Mouse (Mus musculus) limb, embryonic 14.5 days (tissue): ENCODE data around the gene Sbk3. TPM values are rescaled to one million over a fixed set of nuclear protein-coding genes. Genes with fewer than 3 reads are reported as not detected.

Experiments used
- ATAC-seq: fragments of 200-750 bp; cut with Nextera tagmentation; 2 replicates; pipeline ENCODE4 v1.8.0; 2017; ENCODE audit warnings: low read depth, moderate number of reproducible peaks, moderate TSS enrichment; ENCODE audit not compliant: low FRiP score
- DNase-seq: peaks from one replicate; pipeline ENCODE4 v3.0.0-alpha.2; 2015; ENCODE audit warnings: low spot score
- H3K27ac ChIP-seq: fragments of 300-500 bp; sonication (generic); replicated peaks from 2 replicates; pipeline ENCODE4 v1.5.1; 2014; ENCODE audit warnings: low read depth, mild to moderate bottlenecking, low read length, moderate library complexity, mixed read lengths
- H3K27me3 ChIP-seq: fragments of 300-500 bp; sonication (generic); 2 replicates; pipeline ENCODE4 v1.6.1; 2014; ENCODE audit warnings: low read length, mixed read lengths; ENCODE audit not compliant: control insufficient read depth, insufficient read depth
- H3K36me3 ChIP-seq: fragments of 300-500 bp; sonication (generic); 2 replicates; pipeline ENCODE4 v1.6.1; 2014; ENCODE audit warnings: mild to moderate bottlenecking, low read length, moderate library complexity, mixed read lengths; ENCODE audit not compliant: control insufficient read depth, insufficient read depth
- H3K4me1 ChIP-seq: fragments of 300-500 bp; sonication (generic); 2 replicates; pipeline ENCODE4 v1.6.1; 2014; ENCODE audit warnings: antibody characterized with exemption, low read length, mixed read lengths; ENCODE audit not compliant: control insufficient read depth, insufficient read depth
- H3K4me2 ChIP-seq: fragments of 300-500 bp; sonication (generic); replicated peaks from 2 replicates; pipeline ENCODE4 v1.6.1; 2014; ENCODE audit warnings: low read depth, mild to moderate bottlenecking, low read length, moderate library complexity; ENCODE audit not compliant: severe bottlenecking
- H3K4me3 ChIP-seq: fragments of 300-500 bp; sonication (generic); replicated peaks from 2 replicates; pipeline ENCODE4 v1.5.1; 2014; ENCODE audit warnings: low read length
- H3K9ac ChIP-seq: fragments of 300-500 bp; sonication (generic); 2 replicates; pipeline ENCODE4 v1.6.1; 2014; ENCODE audit warnings: mild to moderate bottlenecking, low read depth, low read length, moderate library complexity; ENCODE audit not compliant: severe bottlenecking
- H3K9me3 ChIP-seq: fragments of 300-500 bp; sonication (generic); 2 replicates; pipeline ENCODE4 v1.6.1; 2016; ENCODE audit warnings: low read length; ENCODE audit not compliant: control insufficient read depth
- POLR2A ChIP-seq: fragments of 200-500 bp; IDR thresholded peaks from 2 replicates; pipeline ENCODE4 v1.8.0; 2012; ENCODE audit warnings: inconsistent platforms, mild to moderate bottlenecking, moderate library complexity, borderline replicate concordance; ENCODE audit not compliant: insufficient read depth, insufficient read length; ENCODE audit errors: extremely low read depth
- WGBS: fragments of 180-500 bp; shearing (Covaris S2); extraction: QIAGEN DNeasy Blood & Tissue Kit; methylation state at CpG from one replicate; pipeline ENCODE4 v1.1.7; 2014; 5-methylcytosine and 5-hydroxymethylcytosine counted together
- polyA plus RNA-seq, 2 experiments: library from polyadenylated mRNA; depleted of rRNA in 1 of 2; stranded (reverse) in 1 of 2; unstranded in 1 of 2; fragments of >200 nt; fragmentation: Nextera tagmentation in 1 of 2; extraction: Ambion mirVana in 1 of 2; gene quantifications; 2 replicates each; pipeline versions ENCODE4 v1.2.1 to v1.2.3; 2012 to 2014

The Sbk3 gene
- polyA plus RNA-seq, 2 experiments = 0.06 to 0.15 TPM

DNA sequence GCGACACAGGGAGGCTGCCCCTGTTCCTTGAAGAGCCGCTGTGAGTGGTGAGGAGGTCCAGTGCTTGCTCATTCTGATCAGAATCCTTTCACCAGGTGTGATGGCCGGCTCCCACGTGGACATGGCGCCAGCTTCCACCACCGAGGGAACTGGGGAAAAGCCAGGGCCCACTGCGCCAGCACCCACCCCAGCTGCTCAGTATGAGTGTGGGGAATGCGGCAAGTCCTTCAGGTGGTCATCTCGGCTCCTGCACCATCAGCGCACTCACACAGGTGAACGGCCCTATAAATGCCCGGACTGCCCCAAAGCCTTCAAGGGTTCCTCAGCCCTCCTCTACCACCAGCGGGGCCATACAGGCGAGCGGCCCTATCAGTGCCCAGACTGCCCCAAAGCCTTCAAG lies 52.3 kb downstream of the Sbk3 start:
- Histone ChIP-seq H3K4me2 (no peak overlapping the region), H3K4me1 (peaks cover 24% of the 10 kb centered on the region), H3K27me3 (no peaks in the 10 kb centered on the region), H3K4me3 (no peak overlapping the region), H3K36me3 (peaks cover 38% of the 10 kb centered on the region), H3K9ac (no peak overlapping the region), H3K27ac (no peak overlapping the region), H3K9me3 (no peaks in the 10 kb centered on the region)
- TF ChIP-seq POLR2A = no peak
- ATAC-seq (no peak), DNase-seq (no peak)
- 86% methylated on average over 14 of the region's 15 CpGs for WGBS

DNA sequence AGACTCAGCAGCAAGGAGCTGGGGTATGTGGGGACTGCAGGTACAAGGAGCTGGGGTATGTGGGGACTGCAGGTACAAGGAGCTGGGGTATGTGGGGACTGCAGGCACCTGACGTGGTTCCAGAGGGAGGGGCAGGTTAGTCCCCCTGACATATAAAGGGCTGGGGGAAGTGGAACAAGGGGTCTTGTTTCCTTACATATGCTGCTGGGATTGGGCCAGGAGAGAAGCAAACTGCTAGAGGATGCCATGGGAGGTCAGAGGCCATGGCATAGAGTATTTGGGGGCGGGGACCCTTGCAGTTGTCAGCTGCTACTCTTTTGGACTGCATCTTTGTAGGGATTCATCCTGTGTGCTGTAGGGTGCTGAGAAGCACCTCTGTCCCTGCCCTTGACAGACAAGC lies 53.5 kb downstream of the Sbk3 start:
- no peak for TF ChIP-seq POLR2A
- H3K9ac ChIP-seq = no peak overlapping the region
- H3K36me3 ChIP-seq = peaks cover 38% of the 10 kb centered on the region
- no peak overlapping the region for H3K4me3 ChIP-seq
- H3K27ac ChIP-seq = no peak overlapping the region
- H3K27me3 ChIP-seq = no peaks in the 10 kb centered on the region
- ATAC-seq (no peak), DNase-seq (no peak)
- no peaks in the 10 kb centered on the region for H3K9me3 ChIP-seq
- H3K4me1 ChIP-seq = peaks cover 12% of the 10 kb centered on the region
- 89% methylated on average over 2 of the region's 2 CpGs for WGBS
- no peak overlapping the region for H3K4me2 ChIP-seq

DNA sequence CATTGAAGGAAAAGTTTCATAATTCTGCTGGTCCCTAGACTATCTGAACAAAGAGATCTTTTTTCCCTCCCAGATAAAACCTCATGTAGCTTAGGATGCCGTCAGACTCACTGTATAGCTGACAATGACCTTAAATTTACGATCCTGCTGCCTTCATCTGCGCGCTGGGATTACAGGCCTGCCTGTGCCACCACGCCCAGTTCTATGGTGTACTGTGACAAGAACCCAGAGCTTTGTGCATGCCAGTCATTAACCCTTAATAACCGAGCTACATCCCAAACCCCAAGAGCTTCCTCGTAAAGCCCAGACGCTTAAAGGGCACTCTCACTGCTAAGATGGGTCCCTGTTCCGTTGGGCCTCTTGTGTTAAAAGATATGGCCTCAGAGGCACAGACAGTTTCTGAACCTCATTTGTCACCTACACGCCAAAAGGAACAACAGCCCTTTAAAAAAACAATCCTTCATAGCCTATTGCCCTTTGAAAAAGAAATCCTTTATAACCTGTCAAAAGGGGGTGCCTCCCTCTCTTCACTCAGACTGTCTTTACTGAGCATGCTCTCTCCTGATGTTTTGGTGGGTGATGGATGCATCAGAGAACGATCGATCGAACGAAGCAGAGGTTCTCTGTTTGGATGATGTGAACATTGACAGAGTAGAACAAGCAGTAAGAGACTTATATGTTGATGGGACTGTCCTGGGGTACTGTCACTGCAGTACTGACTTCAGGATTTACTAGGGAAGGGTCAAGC lies 55.1 kb downstream of the Sbk3 start:
- ATAC-seq (peak; percentile 28; the same call in 1 of the 2 replicates), DNase-seq (peak; percentile 60)
- no peak for TF ChIP-seq POLR2A
- H3K36me3 ChIP-seq = peaks cover 31% of the 10 kb centered on the region
- H3K4me1 ChIP-seq = peaks cover 9% of the 10 kb centered on the region
- no peaks in the 10 kb centered on the region for H3K27me3 ChIP-seq
- H3K9ac ChIP-seq = peak overlapping the region; percentile 88
- peak overlapping the region; percentile 63 for H3K4me3 ChIP-seq
- 12% methylated on average over 14 of the region's 14 CpGs for WGBS
- no peaks in the 10 kb centered on the region for H3K9me3 ChIP-seq
- peak overlapping the region; percentile 83 for H3K4me2 ChIP-seq
- H3K27ac ChIP-seq = peak overlapping the region; percentile 98

Other genes with a start within 250 kb of the Sbk3 start
Only the 30 nearest of the 33 such genes appear.
- 91.7 and 127 TPM in 2 replicates for gene Cox6b2, start 218.1 kb downstream of the Sbk3 start, polyA plus RNA-seq (2012; rRNA removed)
- gene Cox6b2, start 218.1 kb downstream of the Sbk3 start, polyA plus RNA-seq (2014; fragmentation: Nextera tagmentation; extraction: Ambion mirVana) = 44.7 and 48.9 TPM in 2 replicates
- gene Fam71e2, start 199.9 kb downstream of the Sbk3 start, polyA plus RNA-seq (2012; rRNA removed) = 0.03 TPM in 1 of 2 replicates, not detected in the other
- not detected in 2 replicates for gene Fam71e2, start 199.9 kb downstream of the Sbk3 start, polyA plus RNA-seq (2014; fragmentation: Nextera tagmentation; extraction: Ambion mirVana)
- 0.33 and 0.63 TPM in 2 replicates for gene Il11, start 188.3 kb downstream of the Sbk3 start, polyA plus RNA-seq (2012; rRNA removed)
- 0.22 TPM in 1 of 2 replicates, not detected in the other for gene Il11, start 188.3 kb downstream of the Sbk3 start, polyA plus RNA-seq (2014; fragmentation: Nextera tagmentation; extraction: Ambion mirVana)
- gene Tmem190, start 188.2 kb downstream of the Sbk3 start, polyA plus RNA-seq (2012; rRNA removed) = not detected in 2 replicates
- not detected in 2 replicates for gene Tmem190, start 188.2 kb downstream of the Sbk3 start, polyA plus RNA-seq (2014; fragmentation: Nextera tagmentation; extraction: Ambion mirVana)
- 10.1 and 15.2 TPM in 2 replicates for gene Tmem238, start 181.5 kb downstream of the Sbk3 start, polyA plus RNA-seq (2012; rRNA removed)
- gene Tmem238, start 181.5 kb downstream of the Sbk3 start, polyA plus RNA-seq (2014; fragmentation: Nextera tagmentation; extraction: Ambion mirVana) = 8.1 and 9.6 TPM in 2 replicates
- 486 and 665 TPM in 2 replicates for gene Rpl28, start 178.3 kb downstream of the Sbk3 start, polyA plus RNA-seq (2012; rRNA removed)
- 253 and 275 TPM in 2 replicates for gene Rpl28, start 178.3 kb downstream of the Sbk3 start, polyA plus RNA-seq (2014; fragmentation: Nextera tagmentation; extraction: Ambion mirVana)
- 515 and 618 TPM in 2 replicates for gene Ube2s, start 158.6 kb downstream of the Sbk3 start, polyA plus RNA-seq (2012; rRNA removed)
- 366 and 368 TPM in 2 replicates for gene Ube2s, start 158.6 kb downstream of the Sbk3 start, polyA plus RNA-seq (2014; fragmentation: Nextera tagmentation; extraction: Ambion mirVana)
- 4.2 and 5.1 TPM in 2 replicates for gene Shisa7, start 126.5 kb downstream of the Sbk3 start, polyA plus RNA-seq (2012; rRNA removed)
- 0.43 and 0.54 TPM in 2 replicates for gene Shisa7, start 126.5 kb downstream of the Sbk3 start, polyA plus RNA-seq (2014; fragmentation: Nextera tagmentation; extraction: Ambion mirVana)
- 7.4 and 11.0 TPM in 2 replicates for gene Isoc2b, start 100.9 kb downstream of the Sbk3 start, polyA plus RNA-seq (2012; rRNA removed)
- 9.7 and 9.9 TPM in 2 replicates for gene Isoc2b, start 100.9 kb downstream of the Sbk3 start, polyA plus RNA-seq (2014; fragmentation: Nextera tagmentation; extraction: Ambion mirVana)
- 13.6 and 16.7 TPM in 2 replicates for gene Isoc2a, start 94.0 kb downstream of the Sbk3 start, polyA plus RNA-seq (2012; rRNA removed)
- gene Isoc2a, start 94.0 kb downstream of the Sbk3 start, polyA plus RNA-seq (2014; fragmentation: Nextera tagmentation; extraction: Ambion mirVana) = 1.1 and 1.3 TPM in 2 replicates
- gene Gm36210, start 64.7 kb downstream of the Sbk3 start, polyA plus RNA-seq (2012; rRNA removed) = 0.15 and 0.22 TPM in 2 replicates
- not detected in 2 replicates for gene Gm36210, start 64.7 kb downstream of the Sbk3 start, polyA plus RNA-seq (2014; fragmentation: Nextera tagmentation; extraction: Ambion mirVana)
- 13.4 and 22.3 TPM in 2 replicates for gene Zfp628, start 56.0 kb downstream of the Sbk3 start, polyA plus RNA-seq (2012; rRNA removed)
- gene Zfp628, start 56.0 kb downstream of the Sbk3 start, polyA plus RNA-seq (2014; fragmentation: Nextera tagmentation; extraction: Ambion mirVana) = 4.0 and 4.6 TPM in 2 replicates
- 7.6 and 10.0 TPM in 2 replicates for gene Nat14, start 49.1 kb downstream of the Sbk3 start, polyA plus RNA-seq (2012; rRNA removed)
- gene Nat14, start 49.1 kb downstream of the Sbk3 start, polyA plus RNA-seq (2014; fragmentation: Nextera tagmentation; extraction: Ambion mirVana) = 0.92 and 1.9 TPM in 2 replicates
- gene Ssc5d, start 45.4 kb downstream of the Sbk3 start, polyA plus RNA-seq (2012; rRNA removed) = 38.1 and 48.4 TPM in 2 replicates
- gene Ssc5d, start 45.4 kb downstream of the Sbk3 start, polyA plus RNA-seq (2014; fragmentation: Nextera tagmentation; extraction: Ambion mirVana) = 13.2 and 13.6 TPM in 2 replicates
- gene Sbk2, start 6.8 kb downstream of the Sbk3 start, polyA plus RNA-seq (2012; rRNA removed) = 0.45 and 0.74 TPM in 2 replicates
- 0.37 and 1.1 TPM in 2 replicates for gene Sbk2, start 6.8 kb downstream of the Sbk3 start, polyA plus RNA-seq (2014; fragmentation: Nextera tagmentation; extraction: Ambion mirVana)
- 97.6 and 196 TPM in 2 replicates for gene Zfp579, start 25.0 kb upstream of the Sbk3 start, polyA plus RNA-seq (2012; rRNA removed)
- 30.3 and 39.0 TPM in 2 replicates for gene Zfp579, start 25.0 kb upstream of the Sbk3 start, polyA plus RNA-seq (2014; fragmentation: Nextera tagmentation; extraction: Ambion mirVana)
- 17.0 and 20.9 TPM in 2 replicates for gene Zfp524, start 43.2 kb upstream of the Sbk3 start, polyA plus RNA-seq (2012; rRNA removed)
- gene Zfp524, start 43.2 kb upstream of the Sbk3 start, polyA plus RNA-seq (2014; fragmentation: Nextera tagmentation; extraction: Ambion mirVana) = 12.1 and 16.7 TPM in 2 replicates
- gene Fiz1, start 43.5 kb upstream of the Sbk3 start, polyA plus RNA-seq (2012; rRNA removed) = 42.4 and 50.8 TPM in 2 replicates
- gene Fiz1, start 43.5 kb upstream of the Sbk3 start, polyA plus RNA-seq (2014; fragmentation: Nextera tagmentation; extraction: Ambion mirVana) = 37.5 and 42.0 TPM in 2 replicates
- not detected in 2 replicates for gene Gm44973, start 44.3 kb upstream of the Sbk3 start, polyA plus RNA-seq (2012; rRNA removed)
- gene Gm44973, start 44.3 kb upstream of the Sbk3 start, polyA plus RNA-seq (2014; fragmentation: Nextera tagmentation; extraction: Ambion mirVana) = 0.57 and 1.9 TPM in 2 replicates
- 53.2 and 72.3 TPM in 2 replicates for gene Zfp865, start 49.2 kb upstream of the Sbk3 start, polyA plus RNA-seq (2012; rRNA removed)
- 6.6 and 7.8 TPM in 2 replicates for gene Zfp865, start 49.2 kb upstream of the Sbk3 start, polyA plus RNA-seq (2014; fragmentation: Nextera tagmentation; extraction: Ambion mirVana)
- gene Ccdc106, start 49.4 kb upstream of the Sbk3 start, polyA plus RNA-seq (2012; rRNA removed) = 48.1 and 49.4 TPM in 2 replicates
- gene Ccdc106, start 49.4 kb upstream of the Sbk3 start, polyA plus RNA-seq (2014; fragmentation: Nextera tagmentation; extraction: Ambion mirVana) = 36.7 and 37.3 TPM in 2 replicates
- not detected in 2 replicates for gene 4632433K11Rik, start 63.0 kb upstream of the Sbk3 start, polyA plus RNA-seq (2012; rRNA removed)
- not detected in 2 replicates for gene 4632433K11Rik, start 63.0 kb upstream of the Sbk3 start, polyA plus RNA-seq (2014; fragmentation: Nextera tagmentation; extraction: Ambion mirVana)
- gene Zfp784, start 67.3 kb upstream of the Sbk3 start, polyA plus RNA-seq (2012; rRNA removed) = 6.5 and 6.8 TPM in 2 replicates
- gene Zfp784, start 67.3 kb upstream of the Sbk3 start, polyA plus RNA-seq (2014; fragmentation: Nextera tagmentation; extraction: Ambion mirVana) = 5.6 and 6.3 TPM in 2 replicates
- gene Zfp580, start 80.4 kb upstream of the Sbk3 start, polyA plus RNA-seq (2012; rRNA removed) = 49.7 and 70.4 TPM in 2 replicates
- gene Zfp580, start 80.4 kb upstream of the Sbk3 start, polyA plus RNA-seq (2014; fragmentation: Nextera tagmentation; extraction: Ambion mirVana) = 47.5 and 57.7 TPM in 2 replicates
- 431 and 479 TPM in 2 replicates for gene U2af2, start 91.0 kb upstream of the Sbk3 start, polyA plus RNA-seq (2012; rRNA removed)
- 123 and 128 TPM in 2 replicates for gene U2af2, start 91.0 kb upstream of the Sbk3 start, polyA plus RNA-seq (2014; fragmentation: Nextera tagmentation; extraction: Ambion mirVana)
- gene Epn1, start 109.1 kb upstream of the Sbk3 start, polyA plus RNA-seq (2012; rRNA removed) = 119 and 144 TPM in 2 replicates
- gene Epn1, start 109.1 kb upstream of the Sbk3 start, polyA plus RNA-seq (2014; fragmentation: Nextera tagmentation; extraction: Ambion mirVana) = 69.1 and 76.2 TPM in 2 replicates
- gene Rfpl4, start 145.8 kb upstream of the Sbk3 start, polyA plus RNA-seq (2012; rRNA removed) = not detected in 2 replicates
- gene Rfpl4, start 145.8 kb upstream of the Sbk3 start, polyA plus RNA-seq (2014; fragmentation: Nextera tagmentation; extraction: Ambion mirVana) = not detected in 2 replicates
- gene Rasl2-9, start 154.8 kb upstream of the Sbk3 start, polyA plus RNA-seq (2012; rRNA removed) = 0.20 and 0.34 TPM in 2 replicates
- gene Rasl2-9, start 154.8 kb upstream of the Sbk3 start, polyA plus RNA-seq (2014; fragmentation: Nextera tagmentation; extraction: Ambion mirVana) = 0.43 and 0.55 TPM in 2 replicates
- gene Vmn1r55, start 178.5 kb upstream of the Sbk3 start, polyA plus RNA-seq (2012; rRNA removed) = not detected in 2 replicates
- gene Vmn1r55, start 178.5 kb upstream of the Sbk3 start, polyA plus RNA-seq (2014; fragmentation: Nextera tagmentation; extraction: Ambion mirVana) = not detected in 2 replicates
- gene Vmn1r56, start 225.6 kb upstream of the Sbk3 start, polyA plus RNA-seq (2012; rRNA removed) = not detected in 2 replicates
- not detected in 2 replicates for gene Vmn1r56, start 225.6 kb upstream of the Sbk3 start, polyA plus RNA-seq (2014; fragmentation: Nextera tagmentation; extraction: Ambion mirVana)